Mouse (Mus musculus): ENCODE data around the gene AI413582. TPM values are rescaled to one million over a fixed set of nuclear protein-coding genes. Genes with fewer than 3 reads are reported as not detected.

Gene AI413582
- total and polyA plus RNA-seq, 3 experiments: 9.1 to 22.4 (median 9.1) TPM

GRCm38 (mm10) chr17:27587252-27587651 lies 21.7 kb upstream of the AI413582 start:
- TF ChIP-seq EP300 (IDR thresholded peaks at IDR 0.05; ENCODE audit: insufficient read depth, low read depth, low read length) (peak; percentile 96), CTCF (IDR thresholded peaks at IDR 0.05) (no peak), POLR2A (IDR thresholded peaks at IDR 0.05; ENCODE audit: insufficient read depth, low read depth, low read length) (no peak)
- Histone ChIP-seq H3K27me3 (ENCODE audit: control insufficient read depth, insufficient read depth, low read length) (no peaks in the 10 kb centered on the region), H3K9ac (ENCODE audit: low read depth, low read length) (peak overlapping the region; percentile 50), H3K4me3 (no peak overlapping the region), H3K4me1 (ENCODE audit: control insufficient read depth, insufficient read depth, low read length) (peaks cover 24% of the 10 kb centered on the region), H3K36me3 (ENCODE audit: control insufficient read depth, insufficient read depth, low read length) (peaks cover 2% of the 10 kb centered on the region; the same call in 1 of the 2 replicates), H3K27ac (peak overlapping the region; percentile 91), H3K79me2 (replicated peaks; ENCODE audit: control insufficient read depth, insufficient read depth, low read length) (no peaks in the 10 kb centered on the region; the same call in none of the 2 replicates)
- 47% methylated on average over 12 of the region's 12 CpGs for WGBS
- peak; percentile 53 to 75 for DNase-seq
- intact Hi-C loops (cut with DNase I): loop anchor here (5.0 kb wide), 1 partner anchor 35 kb away; the partner anchor contains the start of gene Nudt3

GRCm38 (mm10) chr17:27586661-27587060 lies 21.1 kb upstream of the AI413582 start:
- WGBS: 46% methylated on average over 9 of the region's 9 CpGs
- DNase-seq: peak; percentile 56 to 69
- TF ChIP-seq EP300 (IDR thresholded peaks at IDR 0.05; ENCODE audit: insufficient read depth, low read depth, low read length) (0 out of 2 replicates have a peak, but pooled peaks have one; percentile 40), POLR2A (IDR thresholded peaks at IDR 0.05; ENCODE audit: insufficient read depth, low read depth, low read length) (peak; percentile 37; the same call in 1 of the 2 replicates), CTCF (IDR thresholded peaks at IDR 0.05) (no peak)
- H3K4me1 ChIP-seq (ENCODE audit: control insufficient read depth, insufficient read depth, low read length): peaks cover 21% of the 10 kb centered on the region
- no peak overlapping the region for H3K4me3 ChIP-seq
- H3K27ac ChIP-seq: peak overlapping the region; percentile 91
- H3K9ac ChIP-seq (ENCODE audit: low read depth, low read length): peak overlapping the region; percentile 50; the same call in 1 of the 2 replicates
- H3K36me3 ChIP-seq (ENCODE audit: control insufficient read depth, insufficient read depth, low read length): peaks cover 2% of the 10 kb centered on the region; the same call in 1 of the 2 replicates
- no peaks in the 10 kb centered on the region for H3K27me3 ChIP-seq (ENCODE audit: control insufficient read depth, insufficient read depth, low read length)
- intact Hi-C loops (cut with DNase I): loop anchor here (5.0 kb wide), 1 partner anchor 36 kb away; the partner anchor contains the start of gene Nudt3
- no peaks in the 10 kb centered on the region; the same call in 1 of the 2 replicates for H3K79me2 ChIP-seq (replicated peaks; ENCODE audit: control insufficient read depth, insufficient read depth, low read length)

GRCm38 (mm10) chr17:27583185-27583894 lies 17.8 kb upstream of the AI413582 start:
- Histone ChIP-seq H3K79me2 (replicated peaks; ENCODE audit: control insufficient read depth, insufficient read depth, low read length) (no peaks in the 10 kb centered on the region; the same call in 1 of the 2 replicates), H3K27ac (no peak overlapping the region), H3K4me3 (no peak overlapping the region), H3K4me1 (ENCODE audit: control insufficient read depth, insufficient read depth, low read length) (peaks cover 10% of the 10 kb centered on the region), H3K9ac (ENCODE audit: low read depth, low read length) (no peak overlapping the region), H3K27me3 (ENCODE audit: control insufficient read depth, insufficient read depth, low read length) (no peaks in the 10 kb centered on the region), H3K36me3 (ENCODE audit: control insufficient read depth, insufficient read depth, low read length) (peaks cover 2% of the 10 kb centered on the region; the same call in 1 of the 2 replicates)
- WGBS: 69% methylated on average over 13 of the region's 13 CpGs
- intact Hi-C loops (cut with DNase I): no loop called here
- DNase-seq: no peak
- TF ChIP-seq CTCF (IDR thresholded peaks at IDR 0.05): no peak
- TF ChIP-seq POLR2A (IDR thresholded peaks at IDR 0.05; ENCODE audit: insufficient read depth, low read depth, low read length): no peak
- TF ChIP-seq EP300 (IDR thresholded peaks at IDR 0.05; ENCODE audit: insufficient read depth, low read depth, low read length): no peak; the same call in 1 of the 2 replicates

- H3K9ac ChIP-seq (ENCODE audit: low read depth, low read length): no peak overlapping the region
- peaks cover 7% of the 10 kb centered on the region for H3K4me1 ChIP-seq (ENCODE audit: control insufficient read depth, insufficient read depth, low read length)
- TF ChIP-seq CTCF (IDR thresholded peaks at IDR 0.05) (no peak), POLR2A (IDR thresholded peaks at IDR 0.05; ENCODE audit: insufficient read depth, low read depth, low read length) (no peak), EP300 (IDR thresholded peaks at IDR 0.05; ENCODE audit: insufficient read depth, low read depth, low read length) (no peak)
- no peaks in the 10 kb centered on the region for H3K36me3 ChIP-seq (ENCODE audit: control insufficient read depth, insufficient read depth, low read length)
- no peak overlapping the region for H3K4me3 ChIP-seq
- no peaks in the 10 kb centered on the region for H3K79me2 ChIP-seq (replicated peaks; ENCODE audit: control insufficient read depth, insufficient read depth, low read length)
- 59% methylated on average over 20 of the region's 20 CpGs for WGBS
- no peak for DNase-seq
- intact Hi-C loops (cut with DNase I): no loop called here
- H3K27ac ChIP-seq: no peak overlapping the region
- H3K27me3 ChIP-seq (ENCODE audit: control insufficient read depth, insufficient read depth, low read length): no peaks in the 10 kb centered on the region
Observed at GRCm38 (mm10) chr17:27580392-27581068, 15.0 kb upstream of the AI413582 start.

GRCm38 (mm10) chr17:27579816-27580215 lies 14.3 kb upstream of the AI413582 start:
- no peak for DNase-seq
- Histone ChIP-seq H3K79me2 (replicated peaks; ENCODE audit: control insufficient read depth, insufficient read depth, low read length) (no peaks in the 10 kb centered on the region), H3K4me3 (no peak overlapping the region), H3K36me3 (ENCODE audit: control insufficient read depth, insufficient read depth, low read length) (no peaks in the 10 kb centered on the region), H3K4me1 (ENCODE audit: control insufficient read depth, insufficient read depth, low read length) (peaks cover 12% of the 10 kb centered on the region), H3K9ac (ENCODE audit: low read depth, low read length) (no peak overlapping the region), H3K27ac (no peak overlapping the region), H3K27me3 (ENCODE audit: control insufficient read depth, insufficient read depth, low read length) (no peaks in the 10 kb centered on the region)
- intact Hi-C loops (cut with DNase I): no loop called here
- TF ChIP-seq POLR2A (IDR thresholded peaks at IDR 0.05; ENCODE audit: insufficient read depth, low read depth, low read length): no peak
- TF ChIP-seq EP300 (IDR thresholded peaks at IDR 0.05; ENCODE audit: insufficient read depth, low read depth, low read length): no peak
- no peak for TF ChIP-seq CTCF (IDR thresholded peaks at IDR 0.05)
- WGBS: 81% methylated on average over 8 of the region's 8 CpGs
